Mouse (Mus musculus) CD4-positive helper T cell, adult 2 months (primary cell): ENCODE data around the gene Gan.

Source experiments
- DNase-seq: peaks from one replicate; pipeline ENCODE4 v3.0.0-alpha.2; 2012; ENCODE audit warnings: low read depth, missing footprints, low spot score

The Gan gene

DNA sequence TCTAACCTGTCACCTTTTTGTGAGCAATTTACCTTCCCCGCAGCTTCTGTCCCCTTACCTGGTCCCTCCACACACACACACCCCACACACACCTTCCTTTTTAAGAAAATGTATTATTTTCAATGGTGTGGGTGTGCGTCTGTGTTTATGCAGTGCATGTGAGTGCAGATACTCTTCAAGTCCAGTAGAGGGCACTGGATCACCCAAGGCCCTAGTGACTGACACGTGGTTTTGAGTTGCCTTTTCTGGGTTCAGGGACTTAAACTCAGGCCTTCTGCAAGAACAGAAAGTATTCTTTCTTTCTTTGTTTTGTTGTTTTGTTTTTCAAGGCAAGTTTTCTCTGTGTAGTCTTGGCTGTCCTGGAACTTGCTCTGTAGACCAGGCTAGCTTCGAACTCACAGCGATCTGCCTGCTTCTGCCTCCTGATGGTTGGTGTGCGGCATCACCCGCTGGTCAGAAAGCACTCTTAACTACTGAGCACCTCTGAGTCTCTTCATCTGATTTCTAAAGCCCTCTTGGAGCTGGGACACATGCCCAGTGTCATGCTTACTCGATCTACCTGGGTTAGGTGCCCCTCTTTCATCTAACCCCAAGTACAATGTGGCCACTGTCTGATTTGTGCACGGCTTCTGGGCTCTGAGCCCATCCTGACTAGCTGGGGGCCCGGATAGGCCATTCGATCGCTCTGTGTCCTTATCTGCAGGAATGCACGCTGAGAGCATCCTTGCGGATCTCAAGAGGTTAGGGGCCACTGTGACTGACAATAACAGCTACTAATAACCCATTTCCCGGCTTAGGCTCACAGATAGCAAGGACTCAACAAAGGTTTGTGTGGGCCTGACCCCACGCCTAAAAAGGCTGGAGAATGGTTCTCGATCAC, 95.7 kb downstream of the Gan start:
- DNase-seq = no peak

GRCm38 (mm10) chr8:117254496-117254895, 96.6 kb downstream of the Gan start:
- DNase-seq = no peak

- peak; percentile 94 for DNase-seq
Observed at GRCm38 (mm10) chr8:117256292-117256938, 98.5 kb downstream of the Gan start.

GRCm38 (mm10) chr8:117257029-117257820, 99.3 kb downstream of the Gan start, which contains the start of gene Cmip:
Gene Cmip, plus strand, starts transcription at chr8:117257064.
- peak; percentile 64 for DNase-seq

GRCm38 (mm10) chr8:117257821-117258575, 100.1 kb downstream of the Gan start:
- peak; percentile 70 for DNase-seq

- no peak for DNase-seq
Observed at GRCm38 (mm10) chr8:117258576-117259040, 100.7 kb downstream of the Gan start.

- no peak for DNase-seq
Observed at GRCm38 (mm10) chr8:117259431-117260001, 101.6 kb downstream of the Gan start.

DNA sequence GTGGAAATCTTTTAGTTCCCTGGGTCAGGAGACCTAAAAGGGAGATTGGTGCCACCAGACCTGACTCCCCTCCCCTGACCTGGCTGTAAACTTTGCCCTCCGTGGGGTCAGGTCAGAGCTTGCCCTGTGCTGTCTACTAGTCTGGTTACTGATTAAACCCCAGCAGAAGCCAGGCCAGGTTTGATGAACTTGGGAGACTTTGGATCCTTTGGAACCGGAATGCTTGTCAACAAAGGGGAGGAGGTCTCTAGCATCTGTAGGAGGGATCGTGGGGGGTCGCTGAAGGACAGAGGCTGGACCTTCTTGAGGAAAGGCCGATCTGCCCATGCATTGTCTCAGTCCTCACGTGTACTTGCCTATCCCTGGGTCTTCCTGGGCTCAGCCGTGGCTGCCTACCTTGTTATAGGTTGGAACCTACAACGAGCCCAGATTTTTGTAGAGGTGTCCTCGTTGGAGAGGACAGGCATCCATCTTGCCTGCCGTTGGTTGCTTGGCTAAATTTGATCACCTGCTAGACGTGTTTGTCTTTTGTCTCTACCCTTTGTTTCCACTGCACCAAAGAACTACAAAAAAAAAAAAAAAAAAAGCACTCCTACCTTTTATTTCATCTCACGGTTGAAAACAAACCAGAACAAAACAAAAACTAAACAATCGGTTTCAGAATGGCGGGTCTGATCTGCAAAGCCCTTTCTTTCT, 102.4 kb downstream of the Gan start:
- peak; percentile 62 for DNase-seq

DNA sequence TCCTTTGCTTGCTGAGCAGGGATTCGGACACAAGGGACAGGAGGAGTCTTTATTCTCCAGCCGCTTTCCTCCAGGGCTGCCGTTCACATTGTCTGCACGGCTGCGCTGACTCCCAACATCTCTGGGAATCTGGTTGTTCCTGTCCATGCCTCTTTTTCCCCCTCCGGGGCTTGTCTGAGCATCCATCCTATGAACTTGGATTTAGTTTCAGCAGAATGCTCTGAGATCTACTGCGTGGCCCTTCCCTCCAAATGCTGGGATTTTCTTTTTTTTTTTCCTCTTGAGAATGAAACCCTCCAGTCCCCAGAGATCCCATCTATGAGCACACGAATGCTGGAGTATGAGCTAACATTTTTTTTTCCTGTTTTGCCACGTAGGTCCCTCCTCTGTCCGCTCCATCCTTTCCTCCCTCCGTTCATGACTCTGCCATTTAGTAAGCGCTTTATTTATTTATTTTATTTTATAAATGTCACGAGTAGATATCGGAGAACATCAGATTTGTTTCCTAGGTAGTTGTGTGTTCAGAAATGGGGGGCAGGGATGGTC, 103.1 kb downstream of the Gan start:
- no peak for DNase-seq

GRCm38 (mm10) chr8:117261702-117262101, 103.8 kb downstream of the Gan start:
- no peak for DNase-seq

GRCm38 (mm10) chr8:117262685-117263084, 104.8 kb downstream of the Gan start:
- DNase-seq = peak; percentile 36

- no peak for DNase-seq
Observed at GRCm38 (mm10) chr8:117263442-117263841, 105.5 kb downstream of the Gan start.

DNA sequence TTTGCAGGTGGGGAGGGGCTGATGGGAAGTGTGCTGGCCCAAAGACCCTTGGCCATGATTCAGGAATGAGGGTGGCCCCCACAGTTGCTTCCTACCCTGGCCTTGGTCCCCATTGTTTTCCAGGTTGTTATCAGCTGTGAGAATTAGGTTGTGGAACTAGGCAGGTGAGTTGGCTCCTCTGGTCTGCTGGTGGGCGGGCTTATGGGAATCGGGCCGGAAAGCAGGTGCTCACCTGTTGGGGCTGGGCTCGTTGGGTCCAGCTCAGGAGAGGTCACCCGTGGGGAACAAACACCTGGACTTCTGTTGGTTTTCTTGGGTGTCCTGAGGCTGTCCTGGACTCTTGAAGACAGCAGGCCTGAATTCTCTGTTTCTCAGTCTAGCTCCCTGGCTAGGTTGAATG, 107.1 kb downstream of the Gan start:
- no peak for DNase-seq
